Mouse (Mus musculus): ENCODE data around the gene Gm29776.

DNA sequence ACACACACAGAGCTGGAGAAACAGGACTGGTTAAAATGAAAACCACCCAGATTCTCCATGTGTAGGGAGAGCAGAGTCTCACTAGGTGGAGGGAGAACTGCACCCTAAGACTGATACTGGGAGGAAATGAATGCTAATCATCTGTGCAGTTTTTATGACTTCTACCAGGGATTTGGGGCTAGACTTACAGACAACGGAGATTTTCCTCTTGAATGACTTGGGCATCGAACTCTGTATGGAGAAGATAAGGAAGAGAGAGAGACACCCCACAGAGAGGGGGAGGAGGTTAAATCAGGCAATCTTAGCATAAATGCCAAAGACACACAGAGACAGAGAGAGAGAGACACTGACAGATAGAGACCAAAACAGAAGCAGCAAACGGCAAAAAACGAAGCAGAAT, 50.7 kb downstream of the Gm29776 start:
- TF ChIP-seq POLR2A (IDR thresholded peaks at IDR 0.05; ENCODE audit: low read depth, low read length): no peak
- TF ChIP-seq CTCF (conservative IDR thresholded peaks at IDR 0.05; ENCODE audit: insufficient read depth, insufficient read length, low read depth, low read length): no peak

Data from kidney, adult 2 months (tissue).